Mouse (Mus musculus): ENCODE data around the gene Islr2. TPM values are rescaled to one million over a fixed set of nuclear protein-coding genes. Genes with fewer than 3 reads are reported as not detected.
"Not testable (repeated sequence)": the region's sequence is repeated elsewhere in the genome, so short reads cannot be mapped to it uniquely, and the experiment has no call there.

Gene Islr2
- 118 and 123 TPM in 2 replicates for polyA plus RNA-seq (2014; fragmentation: Nextera tagmentation; extraction: Ambion mirVana)

DNA sequence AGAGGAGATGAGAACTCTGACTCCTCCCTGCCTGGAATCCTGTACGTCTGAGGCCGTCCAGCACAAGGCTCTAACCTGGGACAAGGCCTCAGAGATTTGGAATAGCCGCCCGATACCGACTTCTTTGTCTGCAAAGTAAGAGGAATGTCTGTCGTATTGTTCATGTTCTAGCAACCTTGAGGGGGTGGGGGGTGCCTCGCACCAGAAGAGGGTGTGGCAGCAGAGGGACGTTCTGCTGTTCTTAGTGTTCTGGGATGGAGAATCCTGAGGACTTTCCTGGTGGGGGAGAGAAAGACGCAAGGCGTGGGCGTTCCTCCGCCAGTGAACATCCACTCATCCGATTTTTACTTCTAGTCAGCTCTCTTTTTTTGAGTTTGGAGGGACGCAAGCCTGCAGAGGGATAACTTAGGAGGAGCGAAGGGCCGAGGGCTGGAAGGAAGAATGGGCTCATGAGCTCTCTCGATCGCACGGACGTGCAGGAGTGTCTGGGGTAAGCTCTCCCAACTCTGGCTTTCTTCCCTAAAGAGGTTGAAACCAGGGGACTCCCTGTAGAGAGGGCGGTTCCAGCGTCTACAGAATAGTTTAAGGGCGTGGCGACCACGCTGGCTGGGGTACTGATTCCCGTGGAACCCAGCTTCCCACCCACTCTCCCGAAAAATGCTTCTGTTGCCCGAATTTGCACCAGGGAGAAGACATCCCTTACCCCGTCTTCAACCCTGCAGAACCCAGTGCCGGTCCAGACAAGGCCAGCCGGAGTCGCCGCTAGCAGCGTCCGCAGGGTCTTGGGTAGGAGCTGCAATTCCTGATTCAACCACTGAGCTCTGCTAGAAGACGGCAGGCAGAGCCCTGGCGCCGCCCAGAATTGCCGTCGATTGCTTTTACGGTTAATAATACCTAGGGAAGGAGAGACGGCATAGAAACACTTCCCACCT lies at the start of gene Islr2, which contains the start of gene Islr:
Gene Islr2, minus strand, starts transcription at position 804 of the 932 bp plus-strand sequence.
Gene Islr, minus strand, starts transcription at position 791 of the 932 bp plus-strand sequence.
- ATAC-seq (peak; percentile 66), DNase-seq (ENCODE audit: low spot score) (peak; percentile 91)
- Histone ChIP-seq H3K36me3 (ENCODE audit: control insufficient read depth, insufficient read depth, low read length) (peaks cover 9% of the 10 kb centered on the region; the same call in 1 of the 2 replicates), H3K9ac (ENCODE audit: low read length) (peak within 1 kb of the TSS; percentile 82), H3K4me2 (ENCODE audit: low read length) (peak within 1 kb of the TSS; percentile 53), H3K27me3 (replicated peaks; ENCODE audit: control insufficient read depth, insufficient read depth, low read length) (peaks cover 31% of the 10 kb centered on the region), H3K4me1 (ENCODE audit: control insufficient read depth, insufficient read depth, low read length) (peaks cover 12% of the 10 kb centered on the region), H3K27ac (ENCODE audit: low read depth, low read length) (peak within 1 kb of the TSS; percentile 96), H3K4me3 (ENCODE audit: low read depth, low read length) (peak within 1 kb of the TSS; percentile 45), H3K9me3 (replicated peaks; ENCODE audit: control insufficient read depth, low read length) (no peaks in the 10 kb centered on the region)
- 1% methylated on average over 42 of the region's 42 CpGs for WGBS

GRCm38 (mm10) chr9:58253805-58254122 lies 49.6 kb upstream of the Islr2 start:
- DNase-seq (ENCODE audit: low spot score); H3K27me3 ChIP-seq (replicated peaks; ENCODE audit: control insufficient read depth, insufficient read depth, low read length); H3K9me3 ChIP-seq (replicated peaks; ENCODE audit: control insufficient read depth, low read length); H3K4me1 ChIP-seq (ENCODE audit: control insufficient read depth, insufficient read depth, low read length); ATAC-seq: not testable (repeated sequence)
- peak overlapping the region; percentile 76 for H3K4me2 ChIP-seq (ENCODE audit: low read length)
- peak overlapping the region; percentile 46; the same call in 1 of the 2 replicates for H3K27ac ChIP-seq (ENCODE audit: low read depth, low read length)
- H3K4me3 ChIP-seq (ENCODE audit: low read depth, low read length), result peak overlapping the region; percentile 71
- 78% methylated on average over 5 of the region's 5 CpGs for WGBS
- peaks cover 30% of the 10 kb centered on the region for H3K36me3 ChIP-seq (ENCODE audit: control insufficient read depth, insufficient read depth, low read length)
- H3K9ac ChIP-seq (ENCODE audit: low read length), result peak overlapping the region; percentile 90

- Histone ChIP-seq H3K9me3 (replicated peaks; ENCODE audit: control insufficient read depth, low read length) (no peaks in the 10 kb centered on the region), H3K27ac (ENCODE audit: low read depth, low read length) (peak within 1 kb of the TSS; percentile 46), H3K4me2 (ENCODE audit: low read length) (peak within 1 kb of the TSS; percentile 76), H3K9ac (ENCODE audit: low read length) (peak within 1 kb of the TSS; percentile 90), H3K4me3 (ENCODE audit: low read depth, low read length) (peak within 1 kb of the TSS; percentile 71), H3K4me1 (ENCODE audit: control insufficient read depth, insufficient read depth, low read length) (peaks cover 9% of the 10 kb centered on the region), H3K36me3 (ENCODE audit: control insufficient read depth, insufficient read depth, low read length) (peaks cover 26% of the 10 kb centered on the region), H3K27me3 (replicated peaks; ENCODE audit: control insufficient read depth, insufficient read depth, low read length) (no peaks in the 10 kb centered on the region)
- ATAC-seq, result peak; percentile 98
- WGBS, result under 1% methylated on average over 30 of the region's 31 CpGs
- peak; percentile 96 for DNase-seq (ENCODE audit: low spot score)
Measured at GRCm38 (mm10) chr9:58253033-58253804, 49.1 kb upstream of the Islr2 start, which contains the start of gene Stoml1. TSS of gene Stoml1 (plus strand) at chr9:58253164.

- H3K4me3 ChIP-seq (ENCODE audit: low read depth, low read length); H3K36me3 ChIP-seq (ENCODE audit: control insufficient read depth, insufficient read depth, low read length); H3K9me3 ChIP-seq (replicated peaks; ENCODE audit: control insufficient read depth, low read length); H3K4me1 ChIP-seq (ENCODE audit: control insufficient read depth, insufficient read depth, low read length); DNase-seq (ENCODE audit: low spot score); H3K27ac ChIP-seq (ENCODE audit: low read depth, low read length); H3K9ac ChIP-seq (ENCODE audit: low read length); H3K4me2 ChIP-seq (ENCODE audit: low read length); ATAC-seq; H3K27me3 ChIP-seq (replicated peaks; ENCODE audit: control insufficient read depth, insufficient read depth, low read length): not testable (repeated sequence)
- WGBS, result 87% methylated on average over 1 of the region's 1 CpGs
Measured at GRCm38 (mm10) chr9:58250730-58251129, 46.6 kb upstream of the Islr2 start.

DNA sequence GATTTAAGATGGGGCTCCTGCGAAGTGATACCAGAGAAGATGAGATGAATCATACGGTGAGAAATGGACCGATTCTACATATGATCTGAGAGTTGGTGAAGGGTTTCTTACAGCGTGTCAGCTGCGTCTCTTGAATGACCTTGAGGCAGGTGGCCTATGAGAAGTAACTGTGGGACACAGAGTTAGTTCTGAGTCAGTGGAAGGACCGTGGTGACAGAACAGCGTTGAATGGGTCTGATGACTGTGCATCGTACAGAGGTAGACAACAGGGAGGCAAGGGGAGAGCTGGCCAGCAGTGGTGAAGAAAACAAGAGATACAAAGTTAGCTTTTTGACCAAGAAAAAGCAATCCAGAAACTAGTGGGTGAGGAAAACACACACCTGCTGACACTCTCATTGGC lies 46.2 kb upstream of the Islr2 start:
- Histone ChIP-seq H3K36me3 (ENCODE audit: control insufficient read depth, insufficient read depth, low read length) (no peaks in the 10 kb centered on the region), H3K9ac (ENCODE audit: low read length) (no peak overlapping the region), H3K27ac (ENCODE audit: low read depth, low read length) (no peak overlapping the region), H3K4me3 (ENCODE audit: low read depth, low read length) (no peak overlapping the region), H3K27me3 (replicated peaks; ENCODE audit: control insufficient read depth, insufficient read depth, low read length) (no peaks in the 10 kb centered on the region), H3K4me2 (ENCODE audit: low read length) (peak overlapping the region; percentile 63; the same call in 1 of the 2 replicates), H3K4me1 (ENCODE audit: control insufficient read depth, insufficient read depth, low read length) (peaks cover 9% of the 10 kb centered on the region), H3K9me3 (replicated peaks; ENCODE audit: control insufficient read depth, low read length) (no peaks in the 10 kb centered on the region)
- 81% methylated on average over 8 of the region's 8 CpGs for WGBS
- no peak for DNase-seq (ENCODE audit: low spot score)
- ATAC-seq, result no peak

- peak within 1 kb of the TSS; percentile 41 for H3K4me3 ChIP-seq (ENCODE audit: low read depth, low read length)
- H3K27ac ChIP-seq (ENCODE audit: low read depth, low read length), result peak within 1 kb of the TSS; percentile 35; the same call in 1 of the 2 replicates
- no peaks in the 10 kb centered on the region for H3K27me3 ChIP-seq (replicated peaks; ENCODE audit: control insufficient read depth, insufficient read depth, low read length)
- peak within 1 kb of the TSS; percentile 54 for H3K9ac ChIP-seq (ENCODE audit: low read length)
- H3K9me3 ChIP-seq (replicated peaks; ENCODE audit: control insufficient read depth, low read length), result no peaks in the 10 kb centered on the region
- peak within 1 kb of the TSS; percentile 63 for H3K4me2 ChIP-seq (ENCODE audit: low read length)
- DNase-seq (ENCODE audit: low spot score), result peak; percentile 67
- peaks cover 9% of the 10 kb centered on the region for H3K4me1 ChIP-seq (ENCODE audit: control insufficient read depth, insufficient read depth, low read length)
- ATAC-seq, result no peak; the same call in 1 of the 2 replicates
- no peaks in the 10 kb centered on the region for H3K36me3 ChIP-seq (ENCODE audit: control insufficient read depth, insufficient read depth, low read length)
- WGBS, result 2% methylated on average over 16 of the region's 16 CpGs
Measured at GRCm38 (mm10) chr9:58249592-58250192, 45.6 kb upstream of the Islr2 start, which contains the start of gene Pml. TSS of gene Pml (minus strand) at chr9:58249786.

DNA sequence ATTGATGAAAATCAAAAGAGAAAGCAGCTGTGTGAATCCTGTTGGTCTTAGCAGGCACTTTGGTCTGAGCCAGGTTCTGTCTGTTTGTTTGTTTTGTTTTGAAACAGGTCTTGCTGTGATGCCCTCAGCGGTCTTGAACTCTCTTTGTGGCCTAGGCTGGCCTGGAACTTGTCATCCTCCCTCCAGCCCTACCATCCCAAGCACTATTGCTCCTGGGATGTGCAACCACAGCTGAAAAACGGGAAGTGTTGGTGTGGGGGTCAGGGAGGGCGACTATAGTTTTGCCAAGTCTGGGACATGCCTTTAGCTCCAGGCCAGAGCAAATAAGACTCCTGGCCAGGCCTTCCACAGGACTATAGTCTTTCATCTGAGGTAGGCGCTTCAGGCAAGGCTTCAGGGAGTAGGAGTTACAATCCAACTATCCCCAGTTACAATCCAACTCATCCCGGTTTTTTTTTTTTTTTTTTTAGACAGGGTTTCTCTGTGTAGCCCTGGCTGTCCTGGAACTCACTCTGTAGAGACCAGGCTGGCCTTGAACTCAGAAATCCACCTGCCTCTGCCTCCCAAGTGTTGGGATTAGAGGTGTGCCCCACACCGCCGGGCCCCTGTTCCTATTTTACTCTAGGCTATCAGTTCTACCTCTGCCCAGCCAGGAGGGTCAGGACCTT lies 44.8 kb upstream of the Islr2 start:
- H3K9ac ChIP-seq (ENCODE audit: low read length), result peak overlapping the region; percentile 54
- no peaks in the 10 kb centered on the region for H3K36me3 ChIP-seq (ENCODE audit: control insufficient read depth, insufficient read depth, low read length)
- ATAC-seq (no peak), DNase-seq (ENCODE audit: low spot score) (no peak)
- H3K27ac ChIP-seq (ENCODE audit: low read depth, low read length), result no peak overlapping the region
- H3K4me3 ChIP-seq (ENCODE audit: low read depth, low read length), result peak overlapping the region; percentile 41
- H3K9me3 ChIP-seq (replicated peaks; ENCODE audit: control insufficient read depth, low read length), result no peaks in the 10 kb centered on the region
- H3K27me3 ChIP-seq (replicated peaks; ENCODE audit: control insufficient read depth, insufficient read depth, low read length), result no peaks in the 10 kb centered on the region
- 53% methylated on average over 7 of the region's 7 CpGs for WGBS
- peak overlapping the region; percentile 63 for H3K4me2 ChIP-seq (ENCODE audit: low read length)
- peaks cover 9% of the 10 kb centered on the region for H3K4me1 ChIP-seq (ENCODE audit: control insufficient read depth, insufficient read depth, low read length)
